Mouse (Mus musculus) left cerebral cortex, postnatal 4 days (tissue): Measurements from ENCODE around the gene Slc1a7. TPM values are rescaled to one million over a fixed set of nuclear protein-coding genes. Genes with fewer than 3 reads are reported as not detected.

Experiments
- DNase-seq: peaks from one replicate; pipeline ENCODE4 v3.0.0-alpha.2; 2022
- intact Hi-C: fragments of 180-260 bp; cut with DNase I; formaldehyde crosslinking; loops from one replicate; pipeline ENCODE4 v1.15.1; 2025
- total RNA-seq, 2 experiments: library from RNA; stranded (reverse); gene quantifications; 2 replicates each; pipeline ENCODE4 v1.2.3; 2021

Slc1a7 gene
- total RNA-seq, 2 experiments from 2014 or later, result not detected

- intact Hi-C loops, result no loop called here
Measured at GRCm38 (mm10) chr4:108045136-108046107, 77.3 kb downstream of the Slc1a7 start.

GRCm38 (mm10) chr4:108046136-108046535 is 78.0 kb downstream of the Slc1a7 start:
- peak; percentile 86 for DNase-seq
- intact Hi-C loops, result no loop called here

More at GRCm38 (mm10) chr4:108045136-108046107, 77.3 kb downstream of the Slc1a7 start:
- DNase-seq, result peak; percentile 46

- intact Hi-C loops, result no loop called here
- peak; percentile 78 for DNase-seq
Measured at GRCm38 (mm10) chr4:108051687-108052274, 83.6 kb downstream of the Slc1a7 start.

DNA sequence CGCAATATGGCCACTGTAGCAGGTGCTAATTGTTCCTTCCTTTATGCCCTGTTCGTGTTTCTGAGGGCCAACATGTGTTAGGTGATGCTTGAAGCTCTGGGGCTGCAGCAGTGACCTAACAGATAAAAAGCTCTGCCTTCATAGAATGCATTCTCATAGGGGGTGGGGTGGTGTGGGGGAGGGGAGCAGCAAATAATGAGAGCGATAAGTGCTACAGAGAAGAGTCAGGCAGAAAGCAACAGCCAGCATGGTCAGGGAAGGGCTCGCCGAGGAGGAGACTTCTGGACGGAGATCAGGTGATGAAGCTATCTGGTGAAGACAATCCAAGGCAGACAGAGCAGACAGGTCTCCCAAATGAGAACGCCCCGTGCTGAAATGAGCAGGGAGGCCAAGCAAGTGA is 84.5 kb downstream of the Slc1a7 start:
- DNase-seq, result no peak
- intact Hi-C loops, result no loop called here

GRCm38 (mm10) chr4:108055873-108056272 is 87.7 kb downstream of the Slc1a7 start:
- DNase-seq, result no peak
- intact Hi-C loops, result no loop called here

DNA sequence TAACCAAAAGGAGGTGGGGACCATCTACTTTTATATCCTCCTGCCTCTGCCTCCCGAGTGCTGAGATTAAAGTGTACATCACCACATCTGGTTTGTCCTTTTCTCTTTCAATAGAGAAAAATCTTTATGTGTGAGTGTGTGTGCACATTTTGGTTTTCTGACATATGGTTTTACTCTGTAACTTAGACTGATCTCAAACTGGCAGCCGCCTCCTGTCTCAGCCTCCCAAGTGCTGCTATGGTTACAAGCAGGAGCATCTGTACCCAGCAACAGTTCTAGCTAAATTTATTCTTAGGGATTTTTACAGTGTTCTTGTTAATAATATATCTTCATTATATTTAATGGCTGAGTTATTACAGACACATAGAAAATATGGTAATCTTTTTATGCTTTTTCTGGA is 89.1 kb downstream of the Slc1a7 start:
- intact Hi-C loops, result no loop called here
- no peak for DNase-seq

GRCm38 (mm10) chr4:108058166-108058565 is 90.0 kb downstream of the Slc1a7 start:
- intact Hi-C loops, result no loop called here
- no peak for DNase-seq

- intact Hi-C loops, result no loop called here
- DNase-seq, result no peak
Measured at GRCm38 (mm10) chr4:108059601-108060379, 91.7 kb downstream of the Slc1a7 start.

DNA sequence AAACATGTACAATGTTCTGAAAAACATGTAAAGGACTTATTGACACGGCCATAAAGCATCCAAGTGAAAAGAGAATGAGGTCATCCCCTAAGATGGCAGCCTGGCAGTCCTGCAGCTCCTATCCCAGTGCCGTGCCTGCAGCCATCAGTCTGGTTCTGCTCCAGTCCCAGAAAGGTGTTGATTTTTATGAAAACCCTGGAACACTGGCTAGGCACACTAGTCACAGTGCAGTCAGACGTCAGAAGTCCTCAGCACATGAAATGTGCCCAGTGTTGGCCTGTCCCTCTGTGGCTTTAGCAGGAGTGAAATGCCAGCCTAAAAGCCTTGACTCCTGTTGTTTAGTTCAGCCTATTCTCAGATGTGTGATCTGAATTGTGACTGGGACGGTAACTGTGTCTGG is 92.6 kb downstream of the Slc1a7 start:
- no peak for DNase-seq
- intact Hi-C loops, result no loop called here

GRCm38 (mm10) chr4:108062524-108062923 is 94.4 kb downstream of the Slc1a7 start:
- no peak for DNase-seq
- intact Hi-C loops, result no loop called here

Other genes with a start within 250 kb of the Slc1a7 start
- 100 to 1,000 TPM; 207 to 215 TPM for gene Lrp8, start 166.1 kb upstream of the Slc1a7 start, total RNA-seq
- gene Magoh, start 88.6 kb upstream of the Slc1a7 start, total RNA-seq, result 10 to 100 TPM; 64.4 to 68.6 TPM
- gene 0610037L13Rik, start 78.5 kb upstream of the Slc1a7 start, total RNA-seq, result 10 to 100 TPM; 53.0 to 57.5 TPM
- gene Cpt2, start 44.7 kb upstream of the Slc1a7 start, total RNA-seq, result 1 to 10 TPM; 4.8 to 5.9 TPM
- 1 to 10 TPM; 5.7 to 9.5 TPM for gene Podn, start 128.1 kb downstream of the Slc1a7 start, total RNA-seq
- gene Scp2, start 176.7 kb downstream of the Slc1a7 start, total RNA-seq, result 10 to 100 TPM; 73.0 to 79.8 TPM
- gene Echdc2, start 197.1 kb downstream of the Slc1a7 start, total RNA-seq, result 10 to 100 TPM; 10.8 to 15.0 TPM
- under 1 TPM; 0.20 to 0.38 TPM for gene Zyg11a, start 249.7 kb downstream of the Slc1a7 start, total RNA-seq